Mouse (Mus musculus) monocyte, adult 2 months (primary cell): ENCODE measurements around the gene Cd160.

Source experiments
- DNase-seq, 2 experiments: peaks; one replicate each; pipeline ENCODE4 v3.0.0; 2022; ENCODE audit warnings: low spot score in 2 of 2, low read depth in 1 of 2

Cd160 gene

DNA sequence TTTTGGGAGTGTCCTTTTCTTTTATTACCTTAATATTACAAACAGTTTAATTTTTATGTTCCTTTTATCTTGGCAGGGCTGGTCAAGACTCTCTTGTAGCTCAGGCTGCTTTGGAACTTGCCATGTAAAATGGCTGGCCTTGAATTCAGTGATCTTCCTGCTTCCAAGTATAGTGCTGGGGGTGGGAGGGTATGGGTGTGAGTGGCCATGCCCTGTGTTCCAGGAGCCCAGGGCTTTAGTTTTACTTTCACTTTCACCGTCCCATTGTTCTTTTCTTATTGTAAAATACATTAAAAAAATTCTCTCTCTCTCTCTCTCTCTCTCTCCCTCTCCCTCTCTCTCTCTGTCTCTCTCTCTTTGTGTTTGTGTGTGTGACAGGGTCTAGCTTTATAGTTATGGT lies 64.6 kb downstream of the Cd160 start:
- DNase-seq: no peak

DNA sequence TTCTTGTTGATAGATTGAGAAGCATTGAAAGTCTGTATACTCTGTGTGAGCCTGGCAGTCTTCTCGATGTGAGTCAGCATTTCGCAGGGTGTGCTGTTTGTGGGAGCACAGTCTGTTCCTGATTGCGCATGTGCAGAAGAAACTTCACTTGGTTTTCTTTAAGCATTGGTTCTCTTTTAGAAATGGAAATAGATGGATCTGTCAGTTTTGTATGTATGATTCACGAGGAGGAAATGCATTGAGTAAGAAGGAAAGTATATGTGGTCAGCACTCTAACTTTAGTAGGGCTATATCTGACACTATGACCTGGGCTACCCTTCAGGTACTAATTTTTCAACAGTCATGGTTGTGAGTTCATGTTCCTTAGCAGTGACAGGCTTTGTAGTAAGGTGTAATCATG lies 69.5 kb downstream of the Cd160 start:
- peak in 1 of 2 experiments; percentile 3 for DNase-seq

DNA sequence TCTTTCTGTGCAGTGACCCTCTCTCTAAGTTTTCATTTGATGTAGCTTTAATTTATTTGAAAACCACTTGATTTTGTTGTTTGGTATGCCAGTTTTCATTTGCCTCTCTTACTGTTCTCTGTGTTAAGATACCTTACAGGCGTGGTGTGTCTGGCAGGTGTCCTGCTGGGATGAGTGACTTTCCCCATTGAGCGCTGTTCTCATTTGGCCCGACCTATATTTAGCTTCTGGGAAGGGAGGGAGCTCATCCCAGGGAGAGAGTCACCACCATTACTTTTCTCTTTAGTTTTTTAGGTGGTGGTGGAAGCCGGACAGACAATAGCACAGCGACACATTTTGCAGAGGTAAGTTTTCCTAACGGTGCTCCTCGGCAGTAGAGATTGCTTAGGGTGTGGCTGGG lies 71.5 kb downstream of the Cd160 start:
- no peak for DNase-seq

- DNase-seq: no peak
These were observed 73.2 kb downstream of the Cd160 start for GRCm38 (mm10) chr3:96755935-96756334.
